Mouse (Mus musculus) forebrain, embryonic 14.5 days (tissue): Measurements from ENCODE around the gene Mdc1. TPM values are rescaled to one million over a fixed set of nuclear protein-coding genes. Genes with fewer than 3 reads are reported as not detected.

Experiments
- ATAC-seq: fragments of 200-750 bp; cut with Nextera tagmentation; 2 replicates; pipeline ENCODE4 v1.8.0; 2017; ENCODE audit warnings: mild to moderate bottlenecking, moderate library complexity
- DNase-seq: peaks from one replicate; pipeline ENCODE4 v3.0.0-alpha.2; 2015; ENCODE audit warnings: low spot score
- H3K27ac ChIP-seq: fragments of 300-500 bp; sonication (generic); 2 replicates; pipeline ENCODE4 v1.5.1; 2014; ENCODE audit warnings: low read depth, mild to moderate bottlenecking, control low read depth, low read length, moderate library complexity
- H3K27me3 ChIP-seq: fragments of 300-500 bp; sonication (generic); replicated peaks from 2 replicates; pipeline ENCODE4 v1.6.1; 2014; ENCODE audit warnings: low read length, control low read depth, mixed read lengths; ENCODE audit not compliant: control insufficient read depth, insufficient read depth
- H3K36me3 ChIP-seq: fragments of 300-500 bp; sonication (generic); 2 replicates; pipeline ENCODE4 v1.6.1; 2014; ENCODE audit warnings: low read length, control low read depth; ENCODE audit not compliant: control insufficient read depth, insufficient read depth
- H3K4me1 ChIP-seq: fragments of 300-500 bp; sonication (generic); 2 replicates; pipeline ENCODE4 v1.6.1; 2014; ENCODE audit warnings: antibody characterized with exemption, low read length, control low read depth; ENCODE audit not compliant: control insufficient read depth, insufficient read depth
- H3K4me2 ChIP-seq: fragments of 300-500 bp; sonication (generic); 2 replicates; pipeline ENCODE4 v1.6.1; 2014; ENCODE audit warnings: mild to moderate bottlenecking, control low read depth, low read length
- H3K4me3 ChIP-seq: fragments of 300-500 bp; sonication (generic); 2 replicates; pipeline ENCODE4 v1.5.1; 2014; ENCODE audit warnings: low read depth, low read length, control low read depth
- H3K9ac ChIP-seq: fragments of 300-500 bp; sonication (generic); 2 replicates; pipeline ENCODE4 v1.6.1; 2014; ENCODE audit warnings: mild to moderate bottlenecking, low read length, control low read depth, moderate library complexity
- H3K9me3 ChIP-seq: fragments of 300-500 bp; sonication (generic); replicated peaks from 2 replicates; pipeline ENCODE4 v1.6.1; 2016; ENCODE audit warnings: low read length, control low read depth, mixed read lengths; ENCODE audit not compliant: control insufficient read depth
- WGBS: fragments of 180-500 bp; shearing (Covaris S2); extraction: QIAGEN DNeasy Blood & Tissue Kit; methylation state at CpG from one replicate; pipeline ENCODE4 v1.1.7; 2014; 5-methylcytosine and 5-hydroxymethylcytosine counted together
- polyA plus RNA-seq: library from polyadenylated mRNA; unstranded; fragments of >200 nt; fragmentation: Nextera tagmentation; extraction: Ambion mirVana; gene quantifications from 2 replicates; pipeline ENCODE4 v1.2.1, GENCODE M21; 2014

Gene Mdc1
- polyA plus RNA-seq: 12.2 and 14.4 TPM in 2 replicates

DNA sequence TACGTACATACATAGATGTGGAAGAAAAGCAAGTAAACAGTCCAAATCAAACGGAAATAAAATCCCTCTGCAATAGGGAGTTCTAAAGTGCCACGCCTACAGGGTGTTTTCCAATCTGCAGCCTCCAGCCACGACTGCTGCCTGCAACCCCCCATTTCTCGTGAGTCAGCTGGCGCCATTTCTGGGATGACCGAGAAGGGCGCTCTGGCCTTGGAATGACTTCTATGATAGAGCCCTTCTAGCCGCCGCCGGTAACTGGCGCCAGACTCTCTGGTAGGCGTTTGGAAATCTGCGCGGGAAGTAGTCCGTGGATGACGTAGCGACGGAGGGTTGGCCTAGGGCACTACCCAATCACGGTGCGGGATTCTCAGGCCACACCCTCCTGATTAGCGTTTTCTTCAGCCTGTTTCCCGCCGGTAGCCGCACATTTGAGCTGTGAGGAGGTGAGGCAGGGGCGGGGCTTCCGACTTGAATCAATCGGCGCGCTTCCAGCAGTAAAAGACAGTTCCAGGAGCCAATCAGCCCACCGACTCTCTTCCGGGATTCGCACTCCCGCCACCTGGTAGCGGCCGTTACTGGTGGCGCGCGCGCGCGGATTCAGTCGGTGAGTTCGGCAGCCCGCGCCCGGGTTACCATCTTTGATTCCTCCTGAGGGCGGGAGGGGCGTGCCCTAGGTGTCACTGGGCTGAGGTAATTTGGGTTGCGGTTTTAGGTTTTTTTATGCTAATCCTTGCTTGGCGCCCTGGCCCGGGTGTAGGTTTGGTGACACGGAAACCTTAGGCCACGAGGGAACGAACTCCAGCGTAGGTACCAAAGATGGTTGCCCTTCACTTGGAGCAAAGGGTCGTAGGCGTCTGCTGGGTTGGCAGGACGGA is at the start of gene Mdc1:
Gene Mdc1, plus strand, starts transcription at position 440 of the 875 bp plus-strand sequence.
- ATAC-seq: peak; percentile 87
- H3K4me1 ChIP-seq: peaks cover 7% of the 10 kb centered on the region

DNA sequence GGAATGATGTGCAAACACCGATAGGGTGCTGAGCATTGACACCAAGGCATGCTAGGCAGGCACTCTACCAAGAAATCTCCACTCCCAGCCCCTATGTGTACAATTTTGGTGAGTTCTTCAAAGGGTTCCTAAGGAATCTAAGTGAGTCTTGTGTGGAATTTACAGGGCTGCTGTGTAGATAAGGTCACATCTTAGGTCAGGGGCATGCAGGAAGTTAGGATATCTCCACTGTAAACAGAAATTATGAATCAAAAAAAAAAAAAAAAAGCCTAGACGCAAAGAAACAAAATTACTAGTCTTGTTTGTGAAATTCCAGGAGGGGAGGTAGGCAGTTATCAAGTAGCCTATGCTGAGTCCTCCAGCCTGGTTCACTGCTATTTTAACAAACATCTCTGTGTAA is 48.5 kb upstream of the Mdc1 start:
- ATAC-seq (no peak), DNase-seq (no peak)
- no peaks in the 10 kb centered on the region for H3K27me3 ChIP-seq
- H3K36me3 ChIP-seq: no peaks in the 10 kb centered on the region
- no peak overlapping the region for H3K27ac ChIP-seq
- H3K4me3 ChIP-seq: no peak overlapping the region
- no peaks in the 10 kb centered on the region for H3K9me3 ChIP-seq
- H3K4me2 ChIP-seq: no peak overlapping the region
- H3K9ac ChIP-seq: no peak overlapping the region
- H3K4me1 ChIP-seq: no peaks in the 10 kb centered on the region
- WGBS: 90% methylated on average over 2 of the region's 2 CpGs

More for the DNA sequence above, at the start of gene Mdc1:
- H3K27ac ChIP-seq: peak within 1 kb of the TSS; percentile 56; the same call in 1 of the 2 replicates
- H3K9me3 ChIP-seq: no peaks in the 10 kb centered on the region
- peak within 1 kb of the TSS; percentile 54 for H3K4me3 ChIP-seq
- peak within 1 kb of the TSS; percentile 68 for H3K9ac ChIP-seq
- H3K36me3 ChIP-seq: peaks cover 26% of the 10 kb centered on the region
- H3K4me2 ChIP-seq: peak within 1 kb of the TSS; percentile 61
- DNase-seq: peak; percentile 100
- under 1% methylated on average over 59 of the region's 59 CpGs for WGBS
- H3K27me3 ChIP-seq: no peaks in the 10 kb centered on the region

DNA sequence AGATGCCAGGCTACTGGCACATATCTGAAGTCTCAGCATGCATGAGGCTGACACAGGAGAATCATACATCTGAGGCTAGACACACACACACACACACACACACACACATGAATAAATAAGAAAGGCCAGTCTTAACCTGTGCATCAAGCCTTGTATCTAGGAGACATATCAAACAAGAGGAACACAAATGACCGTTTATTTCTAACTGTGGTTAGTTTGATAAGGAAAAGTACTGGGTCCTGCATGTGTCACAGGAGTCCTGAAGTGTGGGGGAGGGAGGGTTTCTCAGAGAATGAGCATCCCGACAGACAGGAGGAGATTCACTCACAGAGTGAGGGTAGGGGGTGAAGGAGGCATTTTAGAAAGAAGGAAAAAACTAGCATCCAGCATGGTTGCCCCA is 46.2 kb upstream of the Mdc1 start:
- no peak for DNase-seq
- Histone ChIP-seq H3K4me1 (no peaks in the 10 kb centered on the region), H3K9me3 (no peaks in the 10 kb centered on the region), H3K27me3 (no peaks in the 10 kb centered on the region), H3K36me3 (no peaks in the 10 kb centered on the region), H3K4me2 (no peak overlapping the region), H3K4me3 (no peak overlapping the region), H3K9ac (no peak overlapping the region), H3K27ac (no peak overlapping the region)
- ATAC-seq: no peak
- 59% methylated on average over 2 of the region's 2 CpGs for WGBS

- no peak overlapping the region for H3K27ac ChIP-seq
- 76% methylated on average over 6 of the region's 6 CpGs for WGBS
- ATAC-seq: no peak
Observed at GRCm38 (mm10) chr17:35795656-35796055, 45.7 kb upstream of the Mdc1 start.

DNA sequence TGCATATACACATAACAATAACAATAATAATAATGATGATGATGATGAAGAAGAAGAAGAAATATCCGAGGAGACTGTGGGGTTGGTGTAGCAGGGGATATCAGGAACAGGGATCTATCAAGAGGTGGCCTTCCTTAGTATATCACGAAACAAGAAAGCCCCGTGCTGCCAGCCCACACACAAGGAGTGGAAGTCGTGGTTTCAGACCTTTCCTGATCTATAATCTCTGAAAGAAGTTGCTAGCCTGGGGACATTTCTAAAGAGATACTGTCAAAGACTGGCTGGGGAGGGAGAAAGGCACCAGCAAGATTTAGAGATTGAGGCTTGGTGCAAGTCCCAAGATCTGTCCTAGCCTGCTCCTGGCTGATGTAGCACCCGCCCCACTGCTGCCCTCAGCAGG is 44.5 kb upstream of the Mdc1 start:
- ATAC-seq: no peak
- WGBS: 76% methylated on average over 5 of the region's 5 CpGs
- no peaks in the 10 kb centered on the region for H3K27me3 ChIP-seq
- no peaks in the 10 kb centered on the region for H3K36me3 ChIP-seq
- no peak for DNase-seq
- no peaks in the 10 kb centered on the region for H3K9me3 ChIP-seq
- no peaks in the 10 kb centered on the region for H3K4me1 ChIP-seq
- no peak overlapping the region for H3K9ac ChIP-seq
- H3K27ac ChIP-seq: no peak overlapping the region
- H3K4me2 ChIP-seq: no peak overlapping the region
- H3K4me3 ChIP-seq: no peak overlapping the region

More at GRCm38 (mm10) chr17:35795656-35796055, 45.7 kb upstream of the Mdc1 start:
- no peaks in the 10 kb centered on the region for H3K27me3 ChIP-seq
- H3K36me3 ChIP-seq: no peaks in the 10 kb centered on the region
- no peak overlapping the region for H3K9ac ChIP-seq
- no peak for DNase-seq
- no peaks in the 10 kb centered on the region for H3K4me1 ChIP-seq
- no peak overlapping the region for H3K4me3 ChIP-seq
- no peak overlapping the region for H3K4me2 ChIP-seq
- no peaks in the 10 kb centered on the region for H3K9me3 ChIP-seq

DNA sequence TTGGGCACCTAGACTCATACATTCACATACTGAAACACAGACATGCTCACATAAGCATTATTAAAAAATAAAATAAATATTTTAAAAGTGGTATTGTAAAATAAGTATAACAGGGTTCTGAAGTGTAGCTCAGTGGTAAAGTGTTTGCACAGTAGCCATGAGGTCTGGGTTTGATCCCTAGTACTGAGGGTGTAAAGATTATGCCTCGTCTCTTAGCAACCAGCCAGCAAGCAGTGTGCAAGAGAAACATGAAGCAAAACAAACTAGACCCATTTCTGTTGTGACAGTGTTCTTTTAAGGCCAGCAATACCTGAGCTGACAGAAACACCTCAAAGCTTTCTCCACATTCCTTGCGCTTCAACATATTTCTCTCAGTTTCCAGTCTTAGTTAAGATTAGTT is 40.4 kb upstream of the Mdc1 start:
- H3K27me3 ChIP-seq: no peaks in the 10 kb centered on the region
- no peak overlapping the region for H3K4me3 ChIP-seq
- no peaks in the 10 kb centered on the region for H3K36me3 ChIP-seq
- H3K9ac ChIP-seq: no peak overlapping the region
- no peaks in the 10 kb centered on the region for H3K4me1 ChIP-seq
- H3K9me3 ChIP-seq: no peaks in the 10 kb centered on the region
- 80% methylated on average over 2 of the region's 2 CpGs for WGBS
- no peak overlapping the region for H3K4me2 ChIP-seq
- ATAC-seq (no peak), DNase-seq (no peak)
- no peak overlapping the region for H3K27ac ChIP-seq

DNA sequence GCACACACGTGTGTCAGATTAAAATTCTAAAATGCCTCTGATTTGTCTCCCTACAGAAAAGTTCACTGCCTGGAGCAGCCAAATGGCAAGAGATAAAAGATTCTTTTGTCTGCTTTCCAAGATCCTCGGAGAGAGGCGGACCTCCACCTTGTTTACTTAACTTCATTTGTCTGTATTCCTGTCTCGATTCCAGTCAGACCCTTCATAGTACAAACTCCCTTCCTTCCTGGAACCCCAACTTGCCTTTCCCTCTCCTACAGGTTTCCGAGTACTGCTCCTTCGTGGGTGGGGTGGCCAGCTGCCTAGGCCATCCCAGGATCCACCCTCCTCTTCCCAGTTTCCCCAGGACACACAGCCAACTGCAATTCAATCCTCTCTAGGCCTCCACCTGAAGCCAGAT is 38.3 kb upstream of the Mdc1 start:
- Histone ChIP-seq H3K4me1 (no peaks in the 10 kb centered on the region), H3K36me3 (no peaks in the 10 kb centered on the region), H3K4me3 (no peak overlapping the region), H3K4me2 (no peak overlapping the region), H3K27ac (no peak overlapping the region), H3K9me3 (no peaks in the 10 kb centered on the region), H3K9ac (no peak overlapping the region), H3K27me3 (no peaks in the 10 kb centered on the region)
- 58% methylated on average over 6 of the region's 6 CpGs for WGBS
- DNase-seq (no peak), ATAC-seq (no peak)

GRCm38 (mm10) chr17:35803858-35804399 is 37.4 kb upstream of the Mdc1 start:
- DNase-seq (no peak), ATAC-seq (no peak)
- Histone ChIP-seq H3K27me3 (no peaks in the 10 kb centered on the region), H3K9ac (no peak overlapping the region), H3K4me2 (no peak overlapping the region), H3K4me3 (no peak overlapping the region), H3K9me3 (no peaks in the 10 kb centered on the region), H3K4me1 (no peaks in the 10 kb centered on the region), H3K27ac (no peak overlapping the region), H3K36me3 (no peaks in the 10 kb centered on the region)
- WGBS: 88% methylated on average over 4 of the region's 4 CpGs

DNA sequence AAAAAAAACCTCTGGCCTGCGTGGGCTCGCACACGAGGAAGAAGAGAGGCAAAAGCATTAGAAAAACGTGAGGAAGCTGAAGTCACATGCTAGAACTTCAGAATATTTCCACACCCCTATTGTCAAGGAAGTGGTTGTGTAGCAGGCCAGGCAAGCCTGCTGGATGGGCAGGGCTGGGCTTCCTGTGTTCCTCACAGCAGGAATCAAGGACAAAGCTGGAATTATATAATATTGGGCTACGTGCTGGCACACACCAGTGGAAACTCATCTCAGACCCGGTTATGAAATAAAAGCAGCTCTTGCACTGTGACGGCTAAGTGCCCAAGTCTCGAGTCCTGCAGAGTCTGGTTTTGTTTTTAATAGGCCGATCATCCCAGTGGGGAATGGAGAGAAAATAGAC is 33.2 kb upstream of the Mdc1 start:
- H3K4me2 ChIP-seq: no peak overlapping the region

More for the DNA sequence above, 33.2 kb upstream of the Mdc1 start:
- H3K9ac ChIP-seq: no peak overlapping the region
- no peaks in the 10 kb centered on the region for H3K4me1 ChIP-seq
- H3K36me3 ChIP-seq: no peaks in the 10 kb centered on the region
- no peak for ATAC-seq
- no peaks in the 10 kb centered on the region for H3K27me3 ChIP-seq
- no peaks in the 10 kb centered on the region for H3K9me3 ChIP-seq
- no peak overlapping the region for H3K27ac ChIP-seq
- no peak for DNase-seq
- H3K4me3 ChIP-seq: no peak overlapping the region
- 71% methylated on average over 9 of the region's 9 CpGs for WGBS
